Mouse (Mus musculus): ENCODE measurements around the gene Myo15b. TPM values are rescaled to one million over a fixed set of nuclear protein-coding genes. Genes with fewer than 3 reads are reported as not detected.
A peak's percentile ranks its signal among the peaks of the same experiment; 100 is the strongest.
"Not testable (repeated sequence)": the region's sequence is repeated elsewhere in the genome, so short reads cannot be mapped to it uniquely, and the experiment has no call there.

Gene Myo15b
- polyA plus RNA-seq, 1 experiment from 2014 or later: 0.18 TPM

GRCm38 (mm10) chr11:115836656-115837395 lies 21.4 kb upstream of the Myo15b start:
- Histone ChIP-seq H3K4me1 (peaks cover 73% of the 10 kb centered on the region), H3K4me3 (no peak overlapping the region), H3K36me3 (no peaks in the 10 kb centered on the region), H3K27me3 (ENCODE audit: low read depth, poor library complexity, severe bottlenecking) (0 out of 2 replicates have a peak, but pooled peaks cover 2% of the 10 kb centered on the region), H3K27ac (no peak overlapping the region), H3K9me3 (replicated peaks) (no peaks in the 10 kb centered on the region)
- WGBS: 62% methylated on average over 11 of the region's 11 CpGs
- no peak for DNase-seq (ENCODE audit: low spot score)

GRCm38 (mm10) chr11:115837606-115838345 lies 20.4 kb upstream of the Myo15b start:
- H3K27ac ChIP-seq: no peak overlapping the region
- H3K4me1 ChIP-seq: peaks cover 72% of the 10 kb centered on the region
- DNase-seq (ENCODE audit: low spot score): no peak
- no peaks in the 10 kb centered on the region for H3K36me3 ChIP-seq
- H3K4me3 ChIP-seq: no peak overlapping the region
- H3K9me3 ChIP-seq (replicated peaks): no peaks in the 10 kb centered on the region
- 93% methylated on average over 22 of the region's 22 CpGs for WGBS
- H3K27me3 ChIP-seq (ENCODE audit: low read depth, poor library complexity, severe bottlenecking): 0 out of 2 replicates have a peak, but pooled peaks cover 2% of the 10 kb centered on the region

GRCm38 (mm10) chr11:115838895-115839311 lies 19.3 kb upstream of the Myo15b start:
- Histone ChIP-seq H3K27ac (peak overlapping the region; percentile 43; the same call in 1 of the 2 replicates), H3K36me3 (no peaks in the 10 kb centered on the region)
- WGBS: 45% methylated on average over 4 of the region's 4 CpGs

GRCm38 (mm10) chr11:115839732-115840131 lies 18.5 kb upstream of the Myo15b start:
- Histone ChIP-seq H3K36me3 (peaks cover 2% of the 10 kb centered on the region; the same call in 1 of the 2 replicates), H3K4me3 (no peak overlapping the region), H3K4me1 (peaks cover 70% of the 10 kb centered on the region), H3K9me3 (replicated peaks) (no peaks in the 10 kb centered on the region), H3K27ac (no peak overlapping the region), H3K27me3 (ENCODE audit: low read depth, poor library complexity, severe bottlenecking) (0 out of 2 replicates have a peak, but pooled peaks cover 2% of the 10 kb centered on the region)
- WGBS: 67% methylated on average over 3 of the region's 3 CpGs
- no peak for DNase-seq (ENCODE audit: low spot score)

More at GRCm38 (mm10) chr11:115838895-115839311, 19.3 kb upstream of the Myo15b start:
- Histone ChIP-seq H3K9me3 (replicated peaks) (no peaks in the 10 kb centered on the region), H3K4me3 (no peak overlapping the region), H3K4me1 (peaks cover 72% of the 10 kb centered on the region), H3K27me3 (ENCODE audit: low read depth, poor library complexity, severe bottlenecking) (0 out of 2 replicates have a peak, but pooled peaks cover 2% of the 10 kb centered on the region)
- DNase-seq (ENCODE audit: low spot score): no peak

- no peak for DNase-seq (ENCODE audit: low spot score)
- whole genome bisulfite sequencing: 88% methylated on average over 6 of the region's 6 CpGs
- H3K9me3 ChIP-seq (replicated peaks): no peaks in the 10 kb centered on the region
- H3K27ac ChIP-seq: no peak overlapping the region
- peaks cover 15% of the 10 kb centered on the region for H3K36me3 ChIP-seq
- peaks cover 58% of the 10 kb centered on the region for H3K4me1 ChIP-seq
- no peak overlapping the region for H3K4me3 ChIP-seq
- 0 out of 2 replicates have a peak, but pooled peaks cover 2% of the 10 kb centered on the region for H3K27me3 ChIP-seq (ENCODE audit: low read depth, poor library complexity, severe bottlenecking)
Measured at GRCm38 (mm10) chr11:115841044-115841443, 17.2 kb upstream of the Myo15b start.

GRCm38 (mm10) chr11:115841961-115842550 lies 16.1 kb upstream of the Myo15b start:
- WGBS: 15% methylated on average over 6 of the region's 6 CpGs
- Histone ChIP-seq H3K9me3 (replicated peaks) (no peaks in the 10 kb centered on the region), H3K4me3 (no peak overlapping the region), H3K27ac (peak overlapping the region; percentile 61), H3K27me3 (ENCODE audit: low read depth, poor library complexity, severe bottlenecking) (0 out of 2 replicates have a peak, but pooled peaks cover 2% of the 10 kb centered on the region), H3K36me3 (peaks cover 25% of the 10 kb centered on the region), H3K4me1 (peaks cover 53% of the 10 kb centered on the region)
- DNase-seq (ENCODE audit: low spot score): no peak

GRCm38 (mm10) chr11:115843141-115843890 lies 14.9 kb upstream of the Myo15b start:
- DNase-seq (ENCODE audit: low spot score): no peak
- H3K36me3 ChIP-seq: peaks cover 35% of the 10 kb centered on the region
- H3K27ac ChIP-seq: 0 out of 2 replicates have a peak overlapping the region, but pooled peaks have one; percentile 61
- no peaks in the 10 kb centered on the region for H3K27me3 ChIP-seq (ENCODE audit: low read depth, poor library complexity, severe bottlenecking)
- no peak overlapping the region for H3K4me3 ChIP-seq
- no peaks in the 10 kb centered on the region for H3K9me3 ChIP-seq (replicated peaks)
- H3K4me1 ChIP-seq: peaks cover 52% of the 10 kb centered on the region
- 78% methylated on average over 13 of the region's 14 CpGs for WGBS

- DNase-seq (ENCODE audit: low spot score): no peak
- Histone ChIP-seq H3K36me3 (peaks cover 37% of the 10 kb centered on the region), H3K4me1 (peaks cover 47% of the 10 kb centered on the region), H3K4me3 (no peak overlapping the region), H3K27ac (peak overlapping the region; percentile 61; the same call in 1 of the 2 replicates), H3K27me3 (ENCODE audit: low read depth, poor library complexity, severe bottlenecking) (no peaks in the 10 kb centered on the region), H3K9me3 (replicated peaks) (no peaks in the 10 kb centered on the region)
- 90% methylated on average over 5 of the region's 5 CpGs for whole genome bisulfite sequencing
Measured at GRCm38 (mm10) chr11:115843891-115844239, 14.3 kb upstream of the Myo15b start.

GRCm38 (mm10) chr11:115844240-115844639 lies 14.0 kb upstream of the Myo15b start:
- Histone ChIP-seq H3K27ac (peak overlapping the region; percentile 37; the same call in 1 of the 2 replicates), H3K36me3 (peaks cover 40% of the 10 kb centered on the region), H3K9me3 (replicated peaks) (no peaks in the 10 kb centered on the region), H3K4me3 (no peak overlapping the region), H3K4me1 (peaks cover 44% of the 10 kb centered on the region), H3K27me3 (ENCODE audit: low read depth, poor library complexity, severe bottlenecking) (no peaks in the 10 kb centered on the region)
- 82% methylated on average over 8 of the region's 8 CpGs for WGBS
- no peak for DNase-seq (ENCODE audit: low spot score)

- no peaks in the 10 kb centered on the region for H3K9me3 ChIP-seq (replicated peaks)
- H3K36me3 ChIP-seq: peaks cover 55% of the 10 kb centered on the region
- H3K4me1 ChIP-seq: peaks cover 33% of the 10 kb centered on the region
- no peak for DNase-seq (ENCODE audit: low spot score)
- WGBS: 94% methylated on average over 2 of the region's 2 CpGs
- no peaks in the 10 kb centered on the region for H3K27me3 ChIP-seq (ENCODE audit: low read depth, poor library complexity, severe bottlenecking)
- no peak overlapping the region for H3K4me3 ChIP-seq
- H3K27ac ChIP-seq: no peak overlapping the region
Measured at GRCm38 (mm10) chr11:115845819-115846218, 12.4 kb upstream of the Myo15b start.

GRCm38 (mm10) chr11:115854674-115855073 lies 3.5 kb upstream of the Myo15b start:
- 87% methylated on average over 6 of the region's 6 CpGs for WGBS
- H3K4me3 ChIP-seq: no peak overlapping the region
- no peak for DNase-seq (ENCODE audit: low spot score)
- H3K27ac ChIP-seq: peak overlapping the region; percentile 10; the same call in 1 of the 2 replicates
- H3K27me3 ChIP-seq (ENCODE audit: low read depth, poor library complexity, severe bottlenecking): peaks cover 41% of the 10 kb centered on the region
- no peaks in the 10 kb centered on the region for H3K9me3 ChIP-seq (replicated peaks)
- H3K36me3 ChIP-seq: peaks cover 43% of the 10 kb centered on the region
- H3K4me1 ChIP-seq: peaks cover 16% of the 10 kb centered on the region

GRCm38 (mm10) chr11:115857146-115857545 lies 1.1 kb upstream of the Myo15b start:
- H3K4me3 ChIP-seq; H3K27ac ChIP-seq; DNase-seq (ENCODE audit: low spot score); H3K9me3 ChIP-seq (replicated peaks): not testable (repeated sequence)
- peaks cover 65% of the 10 kb centered on the region for H3K27me3 ChIP-seq (ENCODE audit: low read depth, poor library complexity, severe bottlenecking)
- 97% methylated on average over 4 of the region's 4 CpGs for WGBS
- H3K4me1 ChIP-seq: peaks cover 21% of the 10 kb centered on the region
- H3K36me3 ChIP-seq: peaks cover 19% of the 10 kb centered on the region

Measured in limb, embryonic 10.5 days (tissue).